Mouse (Mus musculus) MEL (cell line): ENCODE results near the gene Tspan9.

Source experiments
- POLR2AphosphoS2 ChIP-seq: IDR thresholded peaks from 2 replicates; pipeline ENCODE4 v1.6.1; 2011; ENCODE audit warnings: low read length, improper control_type of control experiment
- RAD21 ChIP-seq: IDR thresholded peaks from 2 replicates; pipeline ENCODE4 v1.6.1; 2011; ENCODE audit warnings: mild to moderate bottlenecking, low read depth, low read length, improper control_type of control experiment

DNA sequence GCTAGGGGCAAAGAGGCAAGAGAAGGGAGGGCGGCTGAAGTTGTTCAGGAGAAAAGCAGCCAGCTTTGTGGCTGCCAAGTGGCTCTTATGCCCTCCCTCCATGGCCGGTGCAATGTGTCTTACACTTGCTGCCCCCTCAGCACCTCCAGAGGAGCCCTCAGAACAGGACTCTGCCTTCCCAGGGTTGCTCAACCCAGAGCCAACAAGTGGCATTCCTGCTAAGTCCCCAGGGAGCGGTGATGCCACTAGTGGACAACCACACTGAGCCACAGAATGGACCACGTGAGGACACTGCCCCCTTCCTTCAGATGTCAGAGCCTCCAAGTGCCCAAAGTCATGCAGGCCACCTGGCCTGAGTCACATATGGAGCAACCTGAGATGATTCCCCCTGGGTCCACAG lies 190.3 kb downstream of the Tspan9 start:
- TF ChIP-seq RAD21 (no peak), POLR2AphosphoS2 (no peak)
